Mouse (Mus musculus) liver, embryonic 16.5 days (tissue): ENCODE measurements around the gene Atp6v1b1. TPM values are rescaled to one million over a fixed set of nuclear protein-coding genes. Genes with fewer than 3 reads are reported as not detected.

Experiments
- ATAC-seq: fragments of 200-750 bp; cut with Nextera tagmentation; 2 replicates; pipeline ENCODE4 v1.8.0; 2017; ENCODE audit warnings: low read depth, mild to moderate bottlenecking, moderate number of reproducible peaks, moderate library complexity
- H3K27ac ChIP-seq: fragments of 300-500 bp; sonication (generic); 2 replicates; pipeline ENCODE4 v1.5.1; 2014; ENCODE audit warnings: mild to moderate bottlenecking, low read length
- H3K27me3 ChIP-seq: fragments of 300-500 bp; sonication (generic); 2 replicates; pipeline ENCODE4 v1.6.1; 2014; ENCODE audit warnings: low read depth, low read length, mixed read lengths; ENCODE audit not compliant: control insufficient read depth, insufficient read depth
- H3K36me3 ChIP-seq: fragments of 300-500 bp; sonication (generic); 2 replicates; pipeline ENCODE4 v1.6.1; 2014; ENCODE audit warnings: mild to moderate bottlenecking; ENCODE audit not compliant: control insufficient read depth, insufficient read depth
- H3K4me1 ChIP-seq: fragments of 300-500 bp; sonication (generic); 2 replicates; pipeline ENCODE4 v1.6.1; 2014; ENCODE audit warnings: low read depth, low read length, mixed read lengths; ENCODE audit not compliant: control insufficient read depth
- H3K4me2 ChIP-seq: fragments of 300-500 bp; sonication (generic); 2 replicates; pipeline ENCODE4 v1.6.1; 2014; ENCODE audit warnings: low read depth, low read length, mixed read lengths
- H3K4me3 ChIP-seq: fragments of 300-500 bp; sonication (generic); 2 replicates; pipeline ENCODE4 v1.5.1; 2014; ENCODE audit warnings: low read depth, mild to moderate bottlenecking, low read length
- H3K9ac ChIP-seq: fragments of 300-500 bp; sonication (generic); 2 replicates; pipeline ENCODE4 v1.6.1; 2014; ENCODE audit warnings: low read depth, low read length
- H3K9me3 ChIP-seq: fragments of 300-500 bp; sonication (generic); replicated peaks from 2 replicates; pipeline ENCODE4 v1.6.1; 2016; ENCODE audit warnings: low read length; ENCODE audit not compliant: control insufficient read depth
- WGBS: fragments of 180-500 bp; shearing (Covaris S2); extraction: QIAGEN DNeasy Blood & Tissue Kit; methylation state at CpG from one replicate; pipeline ENCODE4 v1.1.7; 2014; ENCODE audit not compliant: insufficient replicate concordance; 5-methylcytosine and 5-hydroxymethylcytosine counted together
- polyA plus RNA-seq: library from polyadenylated mRNA; unstranded; fragments of >200 nt; fragmentation: Nextera tagmentation; extraction: Ambion mirVana; gene quantifications from 2 replicates; pipeline ENCODE4 v1.2.1, GENCODE M21; 2015

The Atp6v1b1 gene
- polyA plus RNA-seq, 1 experiment from 2014 or later = not detected

GRCm38 (mm10) chr6:83738596-83738995 lies 4.2 kb upstream of the Atp6v1b1 start:
- H3K36me3 ChIP-seq = no peaks in the 10 kb centered on the region
- no peak overlapping the region for H3K4me3 ChIP-seq
- no peaks in the 10 kb centered on the region for H3K9me3 ChIP-seq
- H3K4me2 ChIP-seq = no peak overlapping the region
- H3K4me1 ChIP-seq = no peaks in the 10 kb centered on the region; the same call in 1 of the 2 replicates
- ATAC-seq = no peak
- H3K9ac ChIP-seq = no peak overlapping the region
- H3K27me3 ChIP-seq = no peaks in the 10 kb centered on the region
- WGBS = 23% methylated on average over 6 of the region's 6 CpGs
- H3K27ac ChIP-seq = no peak overlapping the region

DNA sequence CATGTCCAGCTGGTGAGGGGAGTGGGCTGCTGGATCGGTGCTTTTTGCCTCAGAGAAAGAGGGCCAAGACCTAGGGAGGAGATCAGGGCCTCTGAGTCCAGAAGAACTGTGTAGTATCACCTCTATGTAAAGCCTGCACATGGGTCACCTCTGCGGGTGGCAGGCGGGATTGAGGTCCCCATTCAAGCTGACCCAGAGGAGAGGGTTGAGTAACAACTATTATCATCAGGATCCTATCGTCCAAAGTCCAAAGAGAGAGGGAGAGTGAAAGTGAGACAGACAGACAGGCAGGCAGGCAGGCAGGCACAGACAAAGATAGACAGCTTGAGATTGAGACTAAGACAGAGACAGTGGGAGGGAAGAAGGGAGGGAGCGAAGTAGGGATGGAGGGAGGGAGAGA lies 422 bp downstream of the Atp6v1b1 start:
- 59% methylated on average over 5 of the region's 5 CpGs for WGBS
- Histone ChIP-seq H3K27me3 (no peaks in the 10 kb centered on the region), H3K4me2 (no peak overlapping the region), H3K9me3 (no peaks in the 10 kb centered on the region), H3K27ac (no peak overlapping the region), H3K4me1 (no peaks in the 10 kb centered on the region; the same call in 1 of the 2 replicates), H3K4me3 (no peak overlapping the region), H3K9ac (no peak overlapping the region), H3K36me3 (no peaks in the 10 kb centered on the region)
- ATAC-seq = peak; percentile 64

DNA sequence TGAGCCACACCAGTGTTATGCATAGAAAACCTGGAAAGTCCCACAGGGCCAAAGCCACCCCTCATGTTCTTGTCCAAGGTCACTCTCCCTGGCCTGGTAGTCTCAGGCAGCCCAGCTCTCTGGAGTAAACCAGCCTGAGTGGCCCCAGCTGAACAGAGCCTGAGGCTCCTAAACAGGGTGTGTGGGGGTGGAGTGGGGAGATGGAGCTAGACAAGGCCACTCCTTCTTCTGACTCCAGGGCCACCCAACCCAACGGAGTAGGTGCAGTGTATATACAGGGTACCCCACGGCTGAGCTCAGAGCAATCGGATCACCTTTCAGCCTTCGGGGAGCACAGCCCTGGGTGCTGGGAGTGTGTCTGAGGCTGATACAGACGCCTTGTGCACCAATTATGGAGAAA lies 1.3 kb downstream of the Atp6v1b1 start:
- H3K9me3 ChIP-seq = no peaks in the 10 kb centered on the region
- no peak overlapping the region for H3K4me3 ChIP-seq
- H3K4me2 ChIP-seq = no peak overlapping the region
- no peak overlapping the region for H3K27ac ChIP-seq
- WGBS = 46% methylated on average over 5 of the region's 5 CpGs
- H3K4me1 ChIP-seq = no peaks in the 10 kb centered on the region; the same call in 1 of the 2 replicates
- no peak overlapping the region for H3K9ac ChIP-seq
- no peaks in the 10 kb centered on the region for H3K27me3 ChIP-seq
- H3K36me3 ChIP-seq = no peaks in the 10 kb centered on the region
- no peak for ATAC-seq

DNA sequence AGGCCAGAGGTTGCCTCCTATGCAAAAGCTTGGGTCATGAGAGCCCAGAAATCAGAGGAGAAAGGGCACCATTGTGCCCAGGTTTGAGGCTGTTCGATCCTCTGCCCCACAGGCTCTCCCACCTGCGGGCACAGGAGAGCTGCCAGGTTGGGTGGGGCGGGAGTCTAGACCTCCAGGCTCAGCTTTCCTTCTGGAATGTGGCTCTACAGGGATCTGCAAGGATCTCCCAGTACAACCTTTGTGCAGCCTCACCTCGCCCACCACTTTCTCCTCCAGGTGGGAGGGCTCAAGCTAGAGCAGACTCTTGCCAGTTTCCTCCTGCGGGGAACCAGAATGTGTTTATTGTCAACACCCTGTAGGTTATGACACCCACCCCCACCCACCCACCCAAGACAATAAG lies 1.8 kb downstream of the Atp6v1b1 start:
- H3K4me2 ChIP-seq = no peak overlapping the region
- no peaks in the 10 kb centered on the region for H3K36me3 ChIP-seq
- no peaks in the 10 kb centered on the region; the same call in 1 of the 2 replicates for H3K4me1 ChIP-seq
- no peaks in the 10 kb centered on the region for H3K9me3 ChIP-seq
- H3K27me3 ChIP-seq = no peaks in the 10 kb centered on the region
- 48% methylated on average over 5 of the region's 5 CpGs for WGBS
- no peak overlapping the region for H3K4me3 ChIP-seq
- H3K27ac ChIP-seq = no peak overlapping the region
- ATAC-seq = no peak
- no peak overlapping the region for H3K9ac ChIP-seq

- ATAC-seq = no peak
- Histone ChIP-seq H3K4me2 (no peak overlapping the region), H3K9ac (no peak overlapping the region), H3K4me3 (no peak overlapping the region), H3K36me3 (no peaks in the 10 kb centered on the region), H3K4me1 (no peaks in the 10 kb centered on the region; the same call in 1 of the 2 replicates), H3K27me3 (no peaks in the 10 kb centered on the region), H3K9me3 (no peaks in the 10 kb centered on the region), H3K27ac (no peak overlapping the region)
- WGBS = 37% methylated on average over 2 of the region's 2 CpGs
These were observed 2.7 kb downstream of the Atp6v1b1 start for GRCm38 (mm10) chr6:83745466-83745865.

- no peak overlapping the region for H3K9ac ChIP-seq
- H3K4me2 ChIP-seq = no peak overlapping the region
- H3K9me3 ChIP-seq = no peaks in the 10 kb centered on the region
- peaks cover 4% of the 10 kb centered on the region; the same call in 1 of the 2 replicates for H3K27me3 ChIP-seq
- 71% methylated on average over 3 of the region's 3 CpGs for WGBS
- H3K4me3 ChIP-seq = no peak overlapping the region
- no peaks in the 10 kb centered on the region for H3K36me3 ChIP-seq
- H3K4me1 ChIP-seq = no peaks in the 10 kb centered on the region; the same call in 1 of the 2 replicates
- H3K27ac ChIP-seq = no peak overlapping the region
- no peak for ATAC-seq
These were observed 6.5 kb downstream of the Atp6v1b1 start for GRCm38 (mm10) chr6:83749286-83749685.

DNA sequence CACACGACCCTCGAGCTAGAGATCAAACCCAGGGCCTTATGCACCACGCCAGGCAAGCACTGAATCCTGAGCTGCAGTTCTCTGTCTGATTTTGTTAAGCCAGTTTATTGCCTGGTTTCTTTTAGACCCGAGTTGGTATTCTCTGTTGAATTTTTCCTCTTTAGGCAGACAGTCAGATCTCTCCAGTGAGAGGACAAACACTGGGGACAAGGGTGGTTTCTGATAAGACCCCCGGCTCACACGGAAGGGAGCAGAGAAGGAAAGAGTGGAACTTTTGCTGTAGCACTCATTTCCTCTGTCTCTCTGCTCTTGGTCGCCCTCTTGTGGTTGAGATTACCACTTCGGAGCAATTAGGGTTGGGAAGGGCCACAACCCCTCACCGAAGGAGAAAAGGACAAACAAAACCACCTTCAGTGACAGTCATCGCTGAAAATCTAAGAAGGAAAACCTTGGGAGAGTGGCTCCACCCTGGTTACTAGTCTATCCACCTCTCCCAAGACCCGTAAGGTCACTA lies 7.4 kb downstream of the Atp6v1b1 start:
- Histone ChIP-seq H3K36me3 (no peaks in the 10 kb centered on the region), H3K27ac (no peak overlapping the region), H3K27me3 (peaks cover 4% of the 10 kb centered on the region; the same call in 1 of the 2 replicates), H3K4me3 (no peak overlapping the region), H3K4me2 (0 out of 2 replicates have a peak overlapping the region, but pooled peaks have one; percentile 20), H3K9me3 (no peaks in the 10 kb centered on the region), H3K4me1 (no peaks in the 10 kb centered on the region; the same call in 1 of the 2 replicates), H3K9ac (no peak overlapping the region)
- 6% methylated on average over 11 of the region's 11 CpGs for WGBS
- ATAC-seq = no peak

GRCm38 (mm10) chr6:83756051-83756450 lies 13.3 kb downstream of the Atp6v1b1 start:
- Histone ChIP-seq H3K4me1 (no peaks in the 10 kb centered on the region), H3K4me2 (no peak overlapping the region), H3K36me3 (no peaks in the 10 kb centered on the region), H3K27ac (no peak overlapping the region), H3K9me3 (no peaks in the 10 kb centered on the region), H3K4me3 (no peak overlapping the region), H3K27me3 (peaks cover 41% of the 10 kb centered on the region), H3K9ac (no peak overlapping the region)
- no peak for ATAC-seq
- WGBS = 62% methylated on average over 9 of the region's 9 CpGs

- no peaks in the 10 kb centered on the region for H3K9me3 ChIP-seq
- no peaks in the 10 kb centered on the region for H3K36me3 ChIP-seq
- H3K4me3 ChIP-seq = peak within 1 kb of the TSS; percentile 28
- ATAC-seq = no peak
- peak within 1 kb of the TSS; percentile 51 for H3K4me2 ChIP-seq
- H3K9ac ChIP-seq = no peak within 1 kb of the TSS
- peaks cover 3% of the 10 kb centered on the region for H3K4me1 ChIP-seq
- WGBS = 24% methylated on average over 6 of the region's 6 CpGs
- no peak within 1 kb of the TSS for H3K27ac ChIP-seq
- H3K27me3 ChIP-seq = peaks cover 59% of the 10 kb centered on the region
These were observed 19.6 kb downstream of the Atp6v1b1 start, which contains the start of gene Ankrd53 for GRCm38 (mm10) chr6:83762344-83762743. TSS of gene Ankrd53 (plus strand) at chr6:83762644.
